Mouse (Mus musculus) adrenal gland, postnatal 4 days (tissue): Measurements from ENCODE around the gene Unc5c. TPM values are rescaled to one million over a fixed set of nuclear protein-coding genes. Genes with fewer than 3 reads are reported as not detected.
A peak's percentile ranks its signal among the peaks of the same experiment; 100 is the strongest.

ENCODE experiments used
- DNase-seq, 2 experiments: peaks; one replicate each; pipeline ENCODE4 v3.0.0; 2021 to 2022; ENCODE audit warnings: low spot score in 2 of 2, mixed read lengths in 2 of 2
- long read RNA-seq, 2 experiments: library from polyadenylated mRNA; stranded (forward); transcript quantifications; one replicate each; pipeline ENCODE4 v2.0.0; 2021
- total RNA-seq, 2 experiments: library from RNA; stranded (reverse); gene quantifications; 2 replicates each; pipeline ENCODE4 v1.2.3; 2021

Unc5c gene
- 10 to 100 TPM in 1 of 2 experiments, 1 to 10 TPM in 1; 8.6 to 13.4 TPM for total RNA-seq
- long read RNA-seq, experiment 1, full-length matches to known transcripts: 1 of 1 reads
- long read RNA-seq, experiment 1, partial matches to known transcripts: 0 of 1 reads
- long read RNA-seq, experiment 1, other reads (novel, unspliced or antisense): 0 of 1 reads
- long read RNA-seq, experiment 2, partial matches to known transcripts: 2 of 2 reads
- long read RNA-seq, experiment 2, other reads (novel, unspliced or antisense): 0 of 2 reads

GRCm38 (mm10) chr3:141465104-141465705 lies at the start of gene Unc5c:
TSS of gene Unc5c (plus strand) at chr3:141465216.
- peak; percentile 20 to 28 for DNase-seq

- DNase-seq: no peak
Measured at GRCm38 (mm10) chr3:141457475-141457874, 7.5 kb upstream of the Unc5c start.

DNA sequence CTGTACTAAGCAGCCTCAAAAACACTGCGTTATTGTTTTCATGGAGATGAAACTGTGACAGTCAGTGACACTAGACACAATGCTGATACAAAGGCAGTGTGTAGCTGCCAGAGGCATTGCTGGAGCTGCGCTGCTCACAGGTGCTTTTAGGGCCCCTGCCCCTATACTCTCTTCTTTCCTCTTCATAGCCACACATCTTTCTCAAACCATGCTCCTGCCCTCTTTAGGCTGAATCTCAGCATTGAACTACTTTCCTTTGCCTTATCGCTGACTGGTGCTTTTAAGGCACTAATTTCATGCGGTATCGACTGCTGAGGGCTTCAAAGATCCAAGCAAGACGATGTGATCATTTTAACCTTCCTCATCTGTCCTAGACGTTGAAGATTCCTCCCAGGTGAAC lies 2.5 kb upstream of the Unc5c start:
- no peak for DNase-seq

DNA sequence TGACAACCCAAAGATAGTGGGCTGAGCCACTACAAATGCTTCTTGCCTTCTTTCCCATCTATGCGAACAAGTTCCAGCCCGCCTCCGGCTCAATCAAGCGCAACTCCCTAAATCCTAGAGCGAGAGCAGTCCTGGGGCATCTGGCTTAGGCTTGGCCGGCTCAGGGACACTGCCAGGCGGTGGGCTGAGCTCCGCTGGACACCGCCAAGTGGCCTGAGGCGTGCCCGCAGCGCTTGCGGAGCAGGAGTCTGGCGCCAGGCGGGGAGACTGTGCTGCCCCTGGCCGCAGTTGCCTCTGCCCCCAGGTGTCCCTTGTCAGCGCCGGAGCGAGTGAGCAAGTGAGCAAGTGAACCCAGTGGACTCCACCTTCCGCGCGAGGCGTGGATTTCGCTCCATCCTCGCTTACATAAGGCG lies 319 bp upstream of the Unc5c start:
- DNase-seq: peak; percentile 8

DNA sequence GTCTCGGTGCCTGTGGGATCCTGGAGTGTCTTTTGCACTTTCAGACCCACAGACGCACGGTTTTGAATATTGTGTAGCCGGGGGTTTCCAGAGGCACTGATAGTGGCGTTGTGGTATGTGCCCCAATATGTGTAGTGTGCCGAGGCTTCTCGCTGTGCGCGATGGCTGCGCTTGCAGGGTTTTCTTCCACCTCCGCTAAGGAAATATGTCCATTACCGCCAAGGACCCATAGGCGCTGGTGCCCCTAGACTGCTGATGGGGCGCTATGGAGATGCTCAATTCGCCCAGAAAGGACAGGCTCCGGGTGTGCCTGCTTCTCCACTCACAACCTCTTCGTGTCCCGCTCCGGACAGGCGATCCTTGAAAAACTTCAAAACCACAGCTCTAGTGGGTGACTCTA lies 1.0 kb downstream of the Unc5c start:
- no peak for DNase-seq

GRCm38 (mm10) chr3:141466727-141467335 lies 1.8 kb downstream of the Unc5c start:
- no peak for DNase-seq

- no peak for DNase-seq
Measured at GRCm38 (mm10) chr3:141469338-141469737, 4.3 kb downstream of the Unc5c start.

GRCm38 (mm10) chr3:141473205-141473604 lies 8.2 kb downstream of the Unc5c start:
- no peak for DNase-seq

DNA sequence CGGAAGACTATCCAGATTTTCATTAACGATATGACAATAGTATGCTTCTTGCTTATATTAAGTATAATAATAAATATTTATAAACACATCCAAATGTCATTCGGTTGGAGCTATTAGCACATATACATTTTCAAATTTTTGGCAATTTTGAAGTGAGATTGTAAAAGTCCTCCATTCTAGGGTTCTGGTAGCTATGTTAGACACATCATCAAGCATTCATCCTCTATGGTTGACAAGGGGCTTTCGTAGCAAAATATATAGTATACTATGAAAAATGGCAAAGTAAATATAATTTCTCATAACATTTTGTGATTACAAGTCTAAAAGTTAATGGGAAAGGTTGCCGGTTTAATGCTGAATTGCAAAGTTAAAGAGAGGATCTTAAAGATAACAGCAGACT lies 10.4 kb downstream of the Unc5c start:
- DNase-seq: no peak

DNA sequence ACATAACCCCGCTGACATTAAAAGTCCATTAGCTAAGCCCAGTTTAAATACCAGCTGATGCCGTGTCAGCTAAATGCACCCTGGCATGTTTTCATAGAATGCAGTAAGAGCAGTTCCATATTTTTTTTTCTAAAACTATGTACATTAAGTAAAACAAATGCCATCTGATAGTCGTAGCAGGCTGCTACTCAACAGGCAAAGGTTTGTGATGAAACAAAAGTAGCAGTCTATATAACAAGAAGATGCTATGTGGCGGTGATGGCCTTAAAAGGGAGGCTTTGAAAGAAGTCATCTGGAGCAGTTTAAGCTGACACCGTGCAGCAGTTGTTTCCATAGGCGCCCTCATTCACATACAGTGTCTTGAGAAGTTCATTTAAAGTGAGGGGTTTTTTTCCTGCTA lies 10.9 kb downstream of the Unc5c start:
- DNase-seq: no peak

- no peak for DNase-seq
Measured at GRCm38 (mm10) chr3:141476670-141477069, 11.7 kb downstream of the Unc5c start.

GRCm38 (mm10) chr3:141482465-141482864 lies 17.4 kb downstream of the Unc5c start:
- no peak for DNase-seq

GRCm38 (mm10) chr3:141483665-141484431 lies 18.8 kb downstream of the Unc5c start:
- no peak for DNase-seq

DNA sequence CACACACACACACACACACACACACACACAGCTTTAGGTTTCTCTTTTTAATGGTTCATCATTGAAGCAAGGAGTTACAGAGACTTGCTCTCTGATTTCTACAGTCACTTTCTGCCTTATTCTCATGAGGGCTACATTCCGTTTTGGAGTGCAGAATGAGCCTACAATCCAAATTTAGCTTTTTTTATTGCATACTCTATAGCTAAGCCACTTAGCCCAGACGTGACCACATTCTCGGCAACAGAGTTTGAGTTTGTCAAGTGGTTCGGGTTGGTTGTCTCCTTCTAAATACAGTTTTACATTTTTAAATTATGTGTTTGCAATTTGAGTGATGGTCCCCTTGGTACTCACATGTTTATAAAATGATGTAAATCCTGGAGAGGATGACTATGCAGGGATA lies 20.2 kb downstream of the Unc5c start:
- DNase-seq: no peak

GRCm38 (mm10) chr3:141490647-141491046 lies 25.6 kb downstream of the Unc5c start:
- DNase-seq: no peak

DNA sequence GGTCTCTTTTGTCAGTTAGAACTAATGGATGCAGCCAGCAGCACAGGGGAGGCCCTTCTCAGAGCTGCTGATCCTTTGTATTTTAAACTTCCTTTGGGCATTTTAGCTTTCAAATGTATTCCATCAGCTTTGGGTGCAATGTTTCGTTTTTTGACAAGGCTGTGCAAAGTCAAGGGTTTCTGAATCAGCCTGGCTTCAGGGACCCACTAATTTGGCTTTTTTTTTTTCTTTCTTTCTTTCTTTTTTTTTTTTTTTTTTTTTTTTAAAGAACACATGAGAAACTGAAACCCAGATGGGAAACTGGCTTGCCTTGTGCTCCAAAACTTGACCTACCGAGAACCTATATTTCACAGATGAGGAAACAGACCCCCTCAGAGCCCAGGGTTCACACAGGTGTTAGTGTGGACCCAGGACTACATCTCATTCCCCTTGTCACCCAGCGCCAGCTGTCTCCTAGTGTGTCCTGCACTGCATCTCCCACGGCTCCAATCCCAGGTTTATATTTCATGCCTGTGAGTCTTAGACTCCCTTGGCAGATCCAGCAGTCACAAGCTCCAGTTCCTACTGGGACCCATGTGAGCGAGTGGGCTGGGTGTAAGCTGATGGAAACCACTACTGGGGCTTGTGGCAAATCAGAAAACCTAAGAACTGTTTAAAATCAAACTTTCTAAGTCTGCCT lies 26.4 kb downstream of the Unc5c start:
- DNase-seq: no peak

DNA sequence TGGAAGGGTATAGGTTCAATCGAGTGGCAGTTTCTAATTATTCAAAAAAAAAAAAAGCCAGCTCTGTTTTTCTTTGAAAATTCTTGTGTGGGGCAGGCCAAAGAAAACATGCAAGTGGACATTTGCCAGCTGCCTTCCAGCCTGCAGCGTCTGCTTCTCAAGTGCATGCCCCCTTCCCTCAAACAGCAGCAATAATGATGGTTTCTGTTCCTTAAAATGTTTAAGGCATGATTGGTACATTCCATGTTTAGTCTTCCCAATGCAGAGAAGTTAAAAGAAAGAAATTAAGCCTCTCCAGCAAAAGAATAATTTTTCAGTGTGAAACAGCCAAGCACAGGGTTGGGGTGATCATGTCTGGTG lies 26.9 kb downstream of the Unc5c start:
- DNase-seq: no peak

DNA sequence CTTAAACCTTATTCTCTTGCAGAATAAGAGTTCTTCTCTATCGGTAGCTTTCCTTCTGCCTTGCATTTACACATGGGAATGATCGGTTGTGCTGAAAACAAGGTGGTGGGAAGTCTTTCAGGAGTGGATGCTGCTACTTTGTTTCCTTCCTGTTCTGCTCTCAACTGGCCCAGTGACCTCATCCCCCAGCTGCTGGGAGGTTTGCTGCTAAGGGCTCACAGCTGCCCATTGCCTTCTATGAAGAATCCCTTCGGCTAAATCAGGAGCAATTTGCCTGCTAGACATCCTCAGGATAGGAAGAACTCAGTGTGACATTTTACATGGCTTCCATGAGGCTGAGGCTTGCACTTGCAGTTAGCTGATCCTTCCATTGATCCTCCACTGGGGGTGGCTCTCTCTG lies 28.0 kb downstream of the Unc5c start:
- no peak for DNase-seq

DNA sequence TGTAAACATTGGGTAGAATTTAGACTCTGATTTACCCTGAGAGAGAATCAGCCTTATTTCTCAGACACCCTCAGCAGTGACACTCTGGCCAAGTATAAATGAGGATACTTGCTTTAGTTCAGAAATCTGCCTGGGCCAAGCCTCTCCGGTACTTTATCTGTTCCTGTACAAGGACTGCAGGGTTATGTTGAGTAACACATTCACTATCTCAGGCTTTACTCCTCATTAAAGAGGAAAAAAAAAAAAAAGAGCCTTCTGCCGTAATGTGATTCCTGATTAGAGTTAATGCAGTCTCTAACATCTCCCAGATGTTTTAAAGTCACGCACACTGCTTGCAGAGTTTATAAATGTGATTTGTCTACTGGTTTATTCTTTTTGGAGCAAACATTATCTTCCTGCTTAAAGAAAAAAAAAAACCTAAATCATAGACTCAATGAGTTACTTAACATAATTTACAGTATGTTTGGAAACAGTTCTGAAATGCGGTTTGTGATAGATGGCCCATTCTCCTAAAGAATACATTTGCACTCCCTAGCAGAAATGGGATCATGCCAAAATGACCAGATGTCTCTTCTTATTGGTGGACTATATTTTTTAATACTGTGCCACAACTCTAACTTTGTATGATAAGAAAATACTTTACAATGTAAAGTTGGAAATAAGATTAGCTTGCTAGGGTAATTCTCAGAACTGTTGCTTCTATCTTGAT lies 33.5 kb downstream of the Unc5c start:
- no peak for DNase-seq

DNA sequence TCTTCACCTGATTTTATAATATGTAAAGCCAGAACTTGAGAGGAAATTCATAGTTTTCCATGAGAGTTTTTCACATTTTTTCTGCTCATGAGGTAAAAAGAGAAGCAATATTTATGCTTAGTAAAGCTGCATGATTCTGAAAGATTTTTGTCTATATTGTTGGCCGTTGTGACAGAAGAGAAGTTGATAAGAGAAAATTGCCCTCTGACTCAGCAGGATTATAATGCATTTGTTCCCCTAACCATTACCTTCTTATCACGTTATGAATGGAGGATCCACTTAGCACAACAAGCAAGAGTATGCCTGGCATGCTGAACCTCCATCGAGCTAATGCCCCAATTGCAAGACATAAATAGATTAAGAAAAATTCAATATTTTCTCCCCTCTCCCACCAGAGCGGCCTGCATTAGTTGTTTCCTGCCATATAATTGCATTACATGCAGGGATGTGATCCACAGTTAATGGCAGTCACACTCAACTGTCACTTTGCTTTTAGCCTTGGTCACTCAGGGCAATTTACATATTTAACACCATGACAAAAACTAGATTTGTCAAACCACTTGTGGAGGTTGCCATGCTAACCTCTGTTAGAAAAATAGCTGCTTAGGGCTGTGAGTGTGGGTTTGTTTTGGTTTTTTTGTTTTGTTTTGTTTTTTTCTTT lies 37.0 kb downstream of the Unc5c start:
- DNase-seq: no peak
